Mouse (Mus musculus) gonadal fat pad, adult 2 months (tissue): ENCODE measurements around the gene Olfr1197. TPM values are rescaled to one million over a fixed set of nuclear protein-coding genes. Genes with fewer than 3 reads are reported as not detected.

ENCODE experiments used
- DNase-seq: peaks from one replicate; pipeline ENCODE4 v3.0.0-alpha.2; 2012; ENCODE audit warnings: low read depth
- polyA plus RNA-seq: library from polyadenylated mRNA; depleted of rRNA; stranded (reverse); fragments of >200 nt; gene quantifications from 2 replicates; pipeline ENCODE4 v1.2.3, GENCODE M21; 2012; rRNA removed

The Olfr1197 gene
- not detected in 2 replicates for polyA plus RNA-seq

GRCm38 (mm10) chr2:88732266-88732665 lies at the start of gene Olfr1197:
Gene Olfr1197, minus strand, starts transcription at chr2:88732366.
- DNase-seq: no peak

GRCm38 (mm10) chr2:88770388-88770787 lies 38.2 kb upstream of the Olfr1197 start, which contains the start of gene Olfr1200:
Gene Olfr1200, minus strand, starts transcription at chr2:88770488.
- DNase-seq: no peak

DNA sequence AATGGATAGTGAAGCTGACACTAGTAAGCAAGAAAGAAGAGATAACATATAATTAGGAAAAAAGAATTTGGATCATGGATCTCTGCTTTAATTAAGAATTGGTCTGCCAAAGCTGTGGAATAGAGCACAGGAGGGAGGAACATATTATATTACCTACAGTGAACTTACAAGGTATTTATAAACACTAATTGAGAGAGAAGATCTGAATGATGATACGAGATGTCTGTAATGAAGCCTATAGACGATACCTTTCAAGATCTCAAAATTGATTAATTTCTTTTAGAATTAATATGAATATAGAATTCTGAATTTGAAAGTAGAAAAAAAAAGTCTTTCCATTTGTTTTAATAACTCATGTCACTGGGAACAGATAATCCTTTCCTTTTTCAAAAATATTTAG lies 28.2 kb upstream of the Olfr1197 start, which contains the start of gene Olfr1199:
Olfr1199 (minus strand) TSS at position 101 of the 400 bp plus-strand sequence.
- DNase-seq: no peak

- no peak for DNase-seq
These were observed 19.1 kb upstream of the Olfr1197 start, which contains the start of gene Olfr1198 for GRCm38 (mm10) chr2:88751270-88751669. Gene Olfr1198, minus strand, starts transcription at chr2:88751370.

DNA sequence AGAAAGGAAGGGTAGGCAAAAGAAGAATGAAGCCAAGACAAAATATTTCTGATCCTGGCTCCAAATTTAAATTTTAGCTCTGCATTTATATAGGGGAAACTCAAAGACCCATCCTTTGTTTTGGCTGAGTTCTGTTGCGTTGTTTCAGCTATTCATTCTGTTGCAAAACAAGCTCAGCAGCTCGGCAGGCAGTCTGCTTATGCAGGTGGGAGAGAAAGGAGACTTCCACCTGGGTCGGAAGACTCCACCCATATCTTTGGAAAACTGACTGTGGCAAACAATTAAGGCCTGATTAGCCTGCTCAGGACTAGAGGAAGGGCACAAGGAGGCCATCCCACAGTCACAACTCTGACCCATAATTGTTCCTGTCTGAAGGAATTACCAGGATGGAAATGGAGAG lies 11.2 kb upstream of the Olfr1197 start:
- DNase-seq: no peak

DNA sequence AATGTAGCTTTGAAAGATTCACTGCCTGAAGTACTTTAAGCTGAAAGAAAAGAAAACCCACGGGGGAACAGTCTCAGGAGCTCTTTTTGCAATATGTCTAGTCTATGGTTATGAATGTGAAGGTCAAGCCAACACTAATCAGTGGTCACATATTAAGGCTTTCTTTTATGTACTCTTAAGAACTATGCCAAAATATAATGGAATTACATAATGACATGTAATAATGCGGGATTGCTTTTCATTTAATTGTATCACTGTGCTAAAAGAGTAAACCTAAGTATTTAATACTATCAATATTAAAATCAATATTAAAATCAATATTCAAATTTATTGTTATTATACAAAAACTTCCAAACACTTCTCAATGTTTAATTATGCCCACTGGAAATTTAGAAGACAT lies 27.7 kb downstream of the Olfr1197 start, which contains the start of gene Olfr1196:
Olfr1196 (minus strand) TSS at position 101 of the 400 bp plus-strand sequence.
- DNase-seq: no peak

DNA sequence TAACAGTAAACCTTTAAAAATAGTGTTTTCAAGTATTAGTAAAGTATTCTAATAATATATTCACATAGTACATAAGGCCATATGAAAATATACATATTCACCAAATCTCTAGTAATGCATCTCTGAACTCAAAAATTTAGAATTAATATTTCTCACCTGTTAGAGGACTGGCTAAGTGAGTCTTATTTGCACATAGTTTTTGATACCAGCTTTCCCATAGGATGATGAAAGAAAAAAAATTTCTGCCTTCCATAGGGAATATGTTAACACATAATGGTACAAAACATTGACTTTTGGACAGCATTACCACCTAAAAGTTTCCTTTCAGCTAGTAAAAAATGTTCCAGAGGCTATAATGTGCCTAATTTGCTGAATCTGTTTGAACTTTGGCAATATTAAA lies 43.1 kb downstream of the Olfr1197 start, which contains the start of gene Olfr1195:
Olfr1195 (minus strand) TSS at position 101 of the 400 bp plus-strand sequence.
- DNase-seq: no peak

Other genes with a start within 250 kb of the Olfr1197 start
- gene Olfr1184, start 248.8 kb downstream of the Olfr1197 start, polyA plus RNA-seq: not detected in 2 replicates
- not detected in 2 replicates for gene Olfr1185-ps1, start 239.0 kb downstream of the Olfr1197 start, polyA plus RNA-seq
- gene Olfr1186, start 213.8 kb downstream of the Olfr1197 start, polyA plus RNA-seq: not detected in 2 replicates
- not detected in 2 replicates for gene Olfr1188, start 175.4 kb downstream of the Olfr1197 start, polyA plus RNA-seq
- gene Olfr1189, start 145.9 kb downstream of the Olfr1197 start, polyA plus RNA-seq: not detected in 2 replicates
- not detected in 2 replicates for gene Olfr1191-ps1, start 91.8 kb downstream of the Olfr1197 start, polyA plus RNA-seq
- not detected in 2 replicates for gene Olfr1192-ps1, start 83.9 kb downstream of the Olfr1197 start, polyA plus RNA-seq
- gene Olfr1193, start 56.7 kb downstream of the Olfr1197 start, polyA plus RNA-seq: not detected in 2 replicates
- gene Olfr1195, start 43.2 kb downstream of the Olfr1197 start, polyA plus RNA-seq: not detected in 2 replicates
- gene Olfr1196, start 27.8 kb downstream of the Olfr1197 start, polyA plus RNA-seq: not detected in 2 replicates
- gene Olfr1198, start 19.0 kb upstream of the Olfr1197 start, polyA plus RNA-seq: not detected in 2 replicates
- gene Olfr1199, start 28.1 kb upstream of the Olfr1197 start, polyA plus RNA-seq: not detected in 2 replicates
- not detected in 2 replicates for gene Olfr1200, start 38.1 kb upstream of the Olfr1197 start, polyA plus RNA-seq
- not detected in 2 replicates for gene Olfr1201, start 60.7 kb upstream of the Olfr1197 start, polyA plus RNA-seq
- gene Olfr1202, start 82.1 kb upstream of the Olfr1197 start, polyA plus RNA-seq: not detected in 2 replicates
- not detected in 2 replicates for gene Olfr1205, start 97.4 kb upstream of the Olfr1197 start, polyA plus RNA-seq
- gene Olfr1204, start 116.9 kb upstream of the Olfr1197 start, polyA plus RNA-seq: not detected in 2 replicates
- gene Olfr1206, start 130.9 kb upstream of the Olfr1197 start, polyA plus RNA-seq: not detected in 2 replicates
- not detected in 2 replicates for gene Olfr1208, start 169.9 kb upstream of the Olfr1197 start, polyA plus RNA-seq
- gene Olfr1209, start 182.8 kb upstream of the Olfr1197 start, polyA plus RNA-seq: not detected in 2 replicates
- gene Olfr1211, start 205.7 kb upstream of the Olfr1197 start, polyA plus RNA-seq: not detected in 2 replicates
- gene Olfr1212, start 221.6 kb upstream of the Olfr1197 start, polyA plus RNA-seq: not detected in 2 replicates
- not detected in 2 replicates for gene Gm13762, start 247.9 kb upstream of the Olfr1197 start, polyA plus RNA-seq